Mouse (Mus musculus) thymus, adult 2 months (tissue): ENCODE results near the gene Tulp2. TPM values are rescaled to one million over a fixed set of nuclear protein-coding genes. Genes with fewer than 3 reads are reported as not detected.
"Not testable (repeated sequence)": the region's sequence is repeated elsewhere in the genome, so short reads cannot be mapped to it uniquely, and the experiment has no call there.

Experiments
- DNase-seq: peaks from one replicate; pipeline ENCODE4 v3.0.0; 2021
- H3K27ac ChIP-seq: fragments of 200-500 bp; 2 replicates; pipeline ENCODE4 v1.5.1; 2012; ENCODE audit warnings: low read length, control low read depth; ENCODE audit not compliant: control insufficient read depth, insufficient read depth
- H3K27me3 ChIP-seq: fragments of 200-500 bp; 2 replicates; pipeline ENCODE4 v1.6.1; 2012; ENCODE audit warnings: mild to moderate bottlenecking, low read length, moderate library complexity, mixed read lengths; ENCODE audit not compliant: control insufficient read depth, insufficient read depth
- H3K36me3 ChIP-seq: fragments of 200-500 bp; 2 replicates; pipeline ENCODE4 v1.6.1; 2012; ENCODE audit warnings: mild to moderate bottlenecking, low read length, moderate library complexity; ENCODE audit not compliant: control insufficient read depth, insufficient read depth
- H3K4me1 ChIP-seq: fragments of 200-500 bp; replicated peaks from 2 replicates; pipeline ENCODE4 v1.6.1; 2012; ENCODE audit warnings: low read length; ENCODE audit not compliant: control insufficient read depth, insufficient read depth
- H3K4me3 ChIP-seq: fragments of 200-500 bp; 2 replicates; pipeline ENCODE4 v1.5.1; 2012; ENCODE audit warnings: mild to moderate bottlenecking, low read length, control low read depth, moderate library complexity; ENCODE audit not compliant: control insufficient read depth, insufficient read depth
- CTCF ChIP-seq: fragments of 200-500 bp; IDR thresholded peaks from 2 replicates; pipeline ENCODE4 v1.5.1; 2012; ENCODE audit warnings: mild to moderate bottlenecking, control low read depth, low read length, moderate library complexity, borderline replicate concordance; ENCODE audit not compliant: control insufficient read depth, poor library complexity, insufficient read depth; ENCODE audit errors: extremely low read depth
- POLR2A ChIP-seq: fragments of 200-500 bp; IDR thresholded peaks from 2 replicates; pipeline ENCODE4 v1.6.1; 2012; ENCODE audit warnings: mild to moderate bottlenecking, low read length, control low read depth, moderate library complexity; ENCODE audit not compliant: control insufficient read depth, poor library complexity, insufficient read depth; ENCODE audit errors: extremely low read depth
- WGBS: fragments of 180-500 bp; shearing (Covaris S2); methylation state at CpG from one replicate; pipeline ENCODE4 v1.1.7; 2018; 5-methylcytosine and 5-hydroxymethylcytosine counted together
- polyA plus RNA-seq: library from polyadenylated mRNA; depleted of rRNA; stranded (reverse); fragments of >200 nt; gene quantifications from 2 replicates; pipeline ENCODE4 v1.2.3, GENCODE M21; 2012

Tulp2 gene
- polyA plus RNA-seq, 1 experiment = 3.0 TPM

- 43% methylated on average over 12 of the region's 12 CpGs for WGBS
- peak overlapping the region; percentile 62 for H3K4me3 ChIP-seq
- TF ChIP-seq POLR2A = no peak
- TF ChIP-seq CTCF = no peak
- no peaks in the 10 kb centered on the region for H3K27me3 ChIP-seq
- H3K27ac ChIP-seq = peak overlapping the region; percentile 13; the same call in 1 of the 2 replicates
- no peak for DNase-seq
- H3K36me3 ChIP-seq = no peaks in the 10 kb centered on the region
- peaks cover 25% of the 10 kb centered on the region for H3K4me1 ChIP-seq
Measured at GRCm38 (mm10) chr7:45524841-45525621, 43.4 kb downstream of the Tulp2 start.

- Histone ChIP-seq H3K4me3 (peak within 1 kb of the TSS; percentile 62), H3K36me3 (no peaks in the 10 kb centered on the region), H3K27me3 (no peaks in the 10 kb centered on the region), H3K4me1 (peaks cover 25% of the 10 kb centered on the region), H3K27ac (peak within 1 kb of the TSS; percentile 86)
- DNase-seq = peak; percentile 96
- TF ChIP-seq POLR2A = peak; percentile 89
- no peak for TF ChIP-seq CTCF
- WGBS = under 1% methylated on average over 54 of the region's 54 CpGs
Measured at GRCm38 (mm10) chr7:45525809-45526473, 44.3 kb downstream of the Tulp2 start, which contains the start of the genes Ppp1r15a and Plekha4. Gene Ppp1r15a, minus strand, starts transcription at chr7:45526268. Gene Plekha4, plus strand, starts transcription at chr7:45526330.

- Histone ChIP-seq H3K4me1 (peaks cover 25% of the 10 kb centered on the region), H3K36me3 (no peaks in the 10 kb centered on the region), H3K4me3 (peak overlapping the region; percentile 62), H3K27ac (peak overlapping the region; percentile 86), H3K27me3 (no peaks in the 10 kb centered on the region)
- DNase-seq = peak; percentile 43
- TF ChIP-seq POLR2A = no peak
- no peak for TF ChIP-seq CTCF
- 21% methylated on average over 7 of the region's 7 CpGs for WGBS
Measured at GRCm38 (mm10) chr7:45526474-45527120, 44.9 kb downstream of the Tulp2 start.

DNA sequence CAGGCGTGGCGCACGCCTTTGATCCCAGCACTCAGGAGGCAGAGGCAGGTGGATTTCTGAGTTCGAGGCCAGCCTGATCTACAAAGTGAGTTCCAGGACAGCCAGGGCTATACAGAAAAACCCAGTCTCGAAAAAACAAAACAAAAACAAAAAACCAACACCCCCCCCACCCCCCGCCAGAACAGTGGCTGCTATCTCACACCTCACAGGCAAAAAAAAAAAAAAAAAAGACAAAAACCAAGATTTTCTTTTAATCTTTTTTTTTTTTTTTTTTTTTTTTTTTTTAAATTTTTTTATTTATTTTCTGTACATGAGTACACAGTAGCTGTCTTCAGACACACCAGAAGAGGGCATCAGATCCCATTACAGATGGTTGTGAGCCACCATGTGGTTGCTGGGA, 45.5 kb downstream of the Tulp2 start:
- peaks cover 22% of the 10 kb centered on the region for H3K4me1 ChIP-seq
- not testable (repeated sequence) for H3K36me3 ChIP-seq, H3K27me3 ChIP-seq, DNase-seq, H3K27ac ChIP-seq, H3K4me3 ChIP-seq
- WGBS = 85% methylated on average over 6 of the region's 6 CpGs

DNA sequence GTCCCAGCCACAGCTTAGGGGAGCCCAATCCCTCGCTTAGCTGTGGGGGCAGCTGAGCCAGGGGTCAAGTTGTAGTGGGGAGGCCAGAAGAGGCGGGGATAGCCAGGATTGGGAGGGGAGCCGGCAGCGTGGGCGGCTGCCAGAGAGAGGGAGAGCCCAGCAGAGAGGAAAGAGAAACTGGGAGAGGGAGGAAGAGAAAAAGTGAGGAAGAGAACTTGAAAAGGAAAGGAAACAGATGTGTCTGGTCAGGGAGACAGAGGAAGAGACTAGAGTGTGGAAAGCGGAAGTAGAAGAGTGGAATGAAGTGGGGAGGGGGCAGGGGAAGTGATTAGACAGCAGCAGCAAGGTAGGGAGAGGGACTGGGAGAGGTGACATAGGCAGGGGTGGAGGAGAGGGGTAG, 47.8 kb downstream of the Tulp2 start:
- WGBS = 13% methylated on average over 6 of the region's 6 CpGs
- H3K27ac ChIP-seq = no peak overlapping the region
- H3K4me1 ChIP-seq = peaks cover 20% of the 10 kb centered on the region
- H3K36me3 ChIP-seq = no peaks in the 10 kb centered on the region
- TF ChIP-seq POLR2A = no peak
- TF ChIP-seq CTCF = no peak
- H3K4me3 ChIP-seq = no peak overlapping the region
- H3K27me3 ChIP-seq = no peaks in the 10 kb centered on the region
- DNase-seq = no peak

DNA sequence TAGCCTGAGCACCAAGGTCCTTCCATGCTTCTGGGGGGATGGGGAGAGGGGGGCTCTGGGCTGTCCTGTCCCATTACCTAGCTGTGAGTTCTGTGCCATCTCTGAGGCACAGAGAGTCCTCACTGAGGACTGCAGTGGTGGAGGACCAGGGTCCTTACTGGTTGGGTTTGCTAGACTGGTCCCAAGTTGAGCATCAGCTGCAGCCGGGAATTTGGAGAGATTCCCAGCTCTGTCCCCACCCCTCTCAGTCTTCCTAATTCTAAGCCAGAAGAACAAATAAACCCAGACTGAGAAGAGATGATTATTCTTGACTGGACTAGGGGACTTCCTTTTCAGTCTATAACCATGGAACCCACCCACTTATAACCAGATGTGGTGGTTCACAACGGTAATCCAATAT, 49.0 kb downstream of the Tulp2 start:
- Histone ChIP-seq H3K36me3 (no peaks in the 10 kb centered on the region), H3K4me3 (no peak overlapping the region), H3K27me3 (no peaks in the 10 kb centered on the region), H3K27ac (no peak overlapping the region), H3K4me1 (peaks cover 9% of the 10 kb centered on the region)
- TF ChIP-seq CTCF = no peak
- no peak for DNase-seq
- 73% methylated on average over 2 of the region's 2 CpGs for WGBS
